Mouse (Mus musculus) cortical plate, adult 2 months (tissue): ENCODE measurements around the gene Plpp7.

Experiments
- CTCF ChIP-seq: fragments of 200-500 bp; IDR thresholded peaks from 2 replicates; pipeline ENCODE4 v1.5.1; 2011; ENCODE audit warnings: mild to moderate bottlenecking, control low read depth, low read length; ENCODE audit not compliant: insufficient read depth; ENCODE audit errors: extremely low read depth
- POLR2A ChIP-seq: fragments of 200-500 bp; IDR thresholded peaks from 2 replicates; pipeline ENCODE4 v1.6.1; 2011; ENCODE audit warnings: mild to moderate bottlenecking, low read length, control low read depth; ENCODE audit not compliant: insufficient read depth; ENCODE audit errors: extremely low read depth

- TF ChIP-seq CTCF (no peak), POLR2A (no peak)
Measured at GRCm38 (mm10) chr2:32119802-32120750, 24.7 kb downstream of the Plpp7 start.
